Mouse (Mus musculus) hindbrain, embryonic 14.5 days (tissue): Measurements from ENCODE around the gene Gm1673. TPM values are rescaled to one million over a fixed set of nuclear protein-coding genes. Genes with fewer than 3 reads are reported as not detected.

Experiments used
- polyA plus RNA-seq: library from polyadenylated mRNA; unstranded; fragments of >200 nt; fragmentation: Nextera tagmentation; extraction: Ambion mirVana; gene quantifications from 2 replicates; pipeline ENCODE4 v1.2.1, GENCODE M21; 2014

Gm1673 gene
- polyA plus RNA-seq, 1 experiment from 2014 or later, result 498 TPM

Other genes with a start within 250 kb of the Gm1673 start
- gene Letm1, start 200.6 kb upstream of the Gm1673 start, polyA plus RNA-seq, result 73.3 and 79.1 TPM in 2 replicates
- 102 and 106 TPM in 2 replicates for gene Nsd2, start 162.7 kb upstream of the Gm1673 start, polyA plus RNA-seq
- gene Nelfa, start 47.0 kb upstream of the Gm1673 start, polyA plus RNA-seq, result 35.1 and 35.5 TPM in 2 replicates
- gene Nat8l, start 12.6 kb downstream of the Gm1673 start, polyA plus RNA-seq, result 3.9 and 4.5 TPM in 2 replicates
- 0.47 and 0.98 TPM in 2 replicates for gene Poln, start 186.0 kb downstream of the Gm1673 start, polyA plus RNA-seq
- 12.1 and 14.1 TPM in 2 replicates for gene Haus3, start 186.1 kb downstream of the Gm1673 start, polyA plus RNA-seq
- 32.9 and 34.1 TPM in 2 replicates for gene Mxd4, start 204.3 kb downstream of the Gm1673 start, polyA plus RNA-seq